Mouse (Mus musculus): ENCODE data around the gene Bend3.

Gene Bend3

GRCm38 (mm10) chr10:43468293-43468692 is 10.3 kb upstream of the Bend3 start:
- CTCF ChIA-PET = interaction anchor here in 2 of 4 experiments (0.6 to 1.1 kb wide), 2 partner anchors 88 to 500 kb away, joined by 3 to 18 read pairs; no protein-coding TSS in a partner anchor
- POLR2A ChIA-PET = interaction anchor here in 3 of 4 experiments (0.9 to 4.1 kb wide), 11 partner anchors 9 to 274 kb away, joined by 3 to 35 read pairs (median 3); partner anchors contain the start of gene Bend3 (in 2 of the 3)

- ChIA-PET POLR2A (interaction anchor here in 3 of 4 experiments (0.6 to 4.6 kb wide), 13 partner anchors 8 to 1472 kb away, joined by 3 to 35 read pairs (median 4); partner anchors contain the start of gene Pdss2 (in 1 of the 3)), CTCF (interaction anchor here (0.6 to 1.2 kb wide), 17 partner anchors 9 to 1908 kb away, joined by 3 to 19 read pairs (median 4); partner anchors contain the start of gene Pdss2 (in 1 of the 4))
Observed at GRCm38 (mm10) chr10:43475376-43475775, 3.3 kb upstream of the Bend3 start.

- POLR2A ChIA-PET = interaction anchor here (0.5 to 4.6 kb wide), 42 partner anchors 8 to 472 kb away, joined by 3 to 35 read pairs (median 5); partner anchors contain the start of gene 1700021F05Rik (in 2 of the 4)
Observed at GRCm38 (mm10) chr10:43477459-43477858, 1.2 kb upstream of the Bend3 start.

GRCm38 (mm10) chr10:43477865-43478681 is 558 bp upstream of the Bend3 start:
- ChIA-PET CTCF (interaction anchor here in 2 of 4 experiments (1.0 to 1.5 kb wide), 4 partner anchors 15 to 505 kb away, joined by 3 to 5 read pairs (median 3); no protein-coding TSS in a partner anchor), POLR2A (interaction anchor here (0.5 to 4.6 kb wide), 45 partner anchors 8 to 1713 kb away, joined by 3 to 35 read pairs (median 4); partner anchors contain the start of gene 1700021F05Rik (in 2 of the 4))

More at GRCm38 (mm10) chr10:43477459-43477858, 1.2 kb upstream of the Bend3 start:
- CTCF ChIA-PET = interaction anchor here in 3 of 4 experiments (1.0 to 1.6 kb wide), 5 partner anchors 10 to 504 kb away, joined by 3 to 5 read pairs (median 3); no protein-coding TSS in a partner anchor

GRCm38 (mm10) chr10:43479436-43480157 is 966 bp downstream of the Bend3 start:
- CTCF ChIA-PET = no interaction called here
- POLR2A ChIA-PET = interaction anchor here in 2 of 4 experiments (1.1 to 2.6 kb wide), 4 partner anchors 10 to 31 kb away, joined by 3 to 24 read pairs (median 8); no protein-coding TSS in a partner anchor

GRCm38 (mm10) chr10:43480227-43480849 is 1.7 kb downstream of the Bend3 start:
- ChIA-PET POLR2A (interaction anchor here in 2 of 4 experiments (1.1 to 2.3 kb wide), 7 partner anchors 9 to 48 kb away, joined by 3 to 12 read pairs (median 3); no protein-coding TSS in a partner anchor), CTCF (interaction anchor here in 1 of 4 experiments (0.7 kb wide), 1 partner anchor 613 kb away, joined by 3 read pairs; no protein-coding TSS in a partner anchor)

- ChIA-PET CTCF (interaction anchor here in 1 of 4 experiments (0.7 kb wide), 1 partner anchor 612 kb away, joined by 3 read pairs; no protein-coding TSS in a partner anchor), POLR2A (interaction anchor here in 2 of 4 experiments (0.7 to 2.3 kb wide), 8 partner anchors 8 to 60 kb away, joined by 3 to 12 read pairs (median 3); partner anchors contain the start of gene 1700021F05Rik (in 1 of the 2))
Observed at GRCm38 (mm10) chr10:43481179-43481578, 2.5 kb downstream of the Bend3 start.

GRCm38 (mm10) chr10:43482021-43482420 is 3.4 kb downstream of the Bend3 start:
- ChIA-PET POLR2A (interaction anchor here in 3 of 4 experiments (0.7 to 2.3 kb wide), 13 partner anchors 7 to 46 kb away, joined by 3 to 12 read pairs (median 3); no protein-coding TSS in a partner anchor), CTCF (interaction anchor here in 1 of 4 experiments (0.5 kb wide), 1 partner anchor 800 kb away, joined by 3 read pairs; no protein-coding TSS in a partner anchor)

GRCm38 (mm10) chr10:43483426-43483995 is 4.9 kb downstream of the Bend3 start:
- POLR2A ChIA-PET = interaction anchor here in 2 of 4 experiments (0.7 to 1.8 kb wide), 7 partner anchors 9 to 95 kb away, joined by 3 to 5 read pairs (median 3); partner anchors contain the start of gene Cd24a (in 1 of the 2)
- CTCF ChIA-PET = interaction anchor here in 2 of 4 experiments (0.6 to 1.2 kb wide), 2 partner anchors 9 to 570 kb away, joined by 3 read pairs; no protein-coding TSS in a partner anchor

GRCm38 (mm10) chr10:43485751-43486268 is 7.2 kb downstream of the Bend3 start:
- POLR2A ChIA-PET = interaction anchor here in 3 of 4 experiments (0.6 to 2.0 kb wide), 8 partner anchors 8 to 392 kb away, joined by 3 to 8 read pairs (median 4); partner anchors contain the start of gene 1700021F05Rik (in 1 of the 3)

GRCm38 (mm10) chr10:43487441-43488010 is 8.9 kb downstream of the Bend3 start:
- ChIA-PET POLR2A (interaction anchor here in 2 of 4 experiments (0.7 to 4.0 kb wide), 5 partner anchors 10 to 92 kb away, joined by 3 to 28 read pairs (median 5); partner anchors contain the start of gene Bend3 (in 1 of the 2)), CTCF (interaction anchor here in 2 of 4 experiments (0.5 to 1.3 kb wide), 2 partner anchors 11 to 314 kb away, joined by 4 to 6 read pairs; no protein-coding TSS in a partner anchor)

More at GRCm38 (mm10) chr10:43485751-43486268, 7.2 kb downstream of the Bend3 start:
- CTCF ChIA-PET = interaction anchor here in 1 of 4 experiments (1.0 kb wide), 1 partner anchor 55 kb away, joined by 5 read pairs; the partner anchor contains the start of gene 1700021F05Rik

- POLR2A ChIA-PET = interaction anchor here in 2 of 4 experiments (0.7 to 4.0 kb wide), 12 partner anchors 7 to 92 kb away, joined by 3 to 28 read pairs (median 5); partner anchors contain the start of genes 1700021F05Rik (in 2 of the 2) and Bend3 (in 2 of the 2)
- CTCF ChIA-PET = interaction anchor here in 1 of 4 experiments (0.5 kb wide), 1 partner anchor 315 kb away, joined by 6 read pairs; no protein-coding TSS in a partner anchor
Observed at GRCm38 (mm10) chr10:43488258-43488657, 9.6 kb downstream of the Bend3 start.

GRCm38 (mm10) chr10:43489139-43489538 is 10.5 kb downstream of the Bend3 start:
- ChIA-PET CTCF (interaction anchor here in 2 of 4 experiments (0.7 to 1.0 kb wide), 2 partner anchors 37 to 66 kb away, joined by 3 to 7 read pairs; no protein-coding TSS in a partner anchor), POLR2A (interaction anchor here in 3 of 4 experiments (0.9 to 4.0 kb wide), 18 partner anchors 8 to 54 kb away, joined by 3 to 28 read pairs (median 4); partner anchors contain the start of genes Bend3 (in 2 of the 3) and 1700021F05Rik (in 1 of the 3))

GRCm38 (mm10) chr10:43489550-43489949 is 10.9 kb downstream of the Bend3 start:
- ChIA-PET CTCF (interaction anchor here in 2 of 4 experiments (0.7 to 1.0 kb wide), 2 partner anchors 37 to 65 kb away, joined by 3 to 7 read pairs; no protein-coding TSS in a partner anchor), POLR2A (interaction anchor here in 3 of 4 experiments (0.8 to 4.0 kb wide), 15 partner anchors 9 to 52 kb away, joined by 3 to 28 read pairs (median 3); partner anchors contain the start of genes Bend3 (in 2 of the 3) and 1700021F05Rik (in 1 of the 3))

- CTCF ChIA-PET = interaction anchor here in 2 of 4 experiments (0.7 to 1.0 kb wide), 3 partner anchors 15 to 65 kb away, joined by 3 to 8 read pairs (median 7); no protein-coding TSS in a partner anchor
- POLR2A ChIA-PET = interaction anchor here in 3 of 4 experiments (0.8 to 4.0 kb wide), 16 partner anchors 9 to 51 kb away, joined by 3 to 28 read pairs (median 4); partner anchors contain the start of genes Bend3 (in 2 of the 3) and 1700021F05Rik (in 1 of the 3)
Observed at GRCm38 (mm10) chr10:43490034-43490433, 11.4 kb downstream of the Bend3 start.
